Mouse (Mus musculus) limb, embryonic 13.5 days (tissue): ENCODE results near the gene Coil. TPM values are rescaled to one million over a fixed set of nuclear protein-coding genes. Genes with fewer than 3 reads are reported as not detected.

Source experiments
- ATAC-seq: fragments of 200-750 bp; cut with Nextera tagmentation; 2 replicates; pipeline ENCODE4 v1.8.0; 2017; ENCODE audit warnings: low read depth, moderate number of reproducible peaks, moderate TSS enrichment; ENCODE audit not compliant: low FRiP score
- H3K27ac ChIP-seq: fragments of 300-500 bp; sonication (generic); 2 replicates; pipeline ENCODE4 v1.5.1; 2015; ENCODE audit warnings: inconsistent platforms, mild to moderate bottlenecking, moderate library complexity
- H3K27me3 ChIP-seq: fragments of 300-500 bp; sonication (generic); 2 replicates; pipeline ENCODE4 v1.6.1; 2015; ENCODE audit warnings: mild to moderate bottlenecking, inconsistent platforms
- H3K36me3 ChIP-seq: fragments of 300-500 bp; sonication (generic); 2 replicates; pipeline ENCODE4 v1.6.1; 2015; ENCODE audit warnings: inconsistent platforms, mild to moderate bottlenecking, moderate library complexity
- H3K4me1 ChIP-seq: fragments of 300-500 bp; sonication (generic); 2 replicates; pipeline ENCODE4 v1.6.1; 2015; ENCODE audit warnings: inconsistent platforms
- H3K4me2 ChIP-seq: fragments of 300-500 bp; sonication (generic); replicated peaks from 2 replicates; pipeline ENCODE4 v1.6.1; 2015; ENCODE audit warnings: inconsistent platforms, mild to moderate bottlenecking, moderate library complexity
- H3K4me3 ChIP-seq: fragments of 300-500 bp; sonication (generic); 2 replicates; pipeline ENCODE4 v1.5.1; 2015; ENCODE audit warnings: moderate library complexity, mild to moderate bottlenecking, inconsistent platforms
- H3K9ac ChIP-seq: fragments of 300-500 bp; sonication (generic); 2 replicates; pipeline ENCODE4 v1.6.1; 2015; ENCODE audit warnings: mild to moderate bottlenecking, inconsistent platforms
- H3K9me3 ChIP-seq: fragments of 300-500 bp; sonication (generic); 2 replicates; pipeline ENCODE4 v1.6.1; 2016; ENCODE audit warnings: inconsistent platforms
- WGBS: fragments of 180-500 bp; shearing (Covaris S2); methylation state at CpG from one replicate; pipeline ENCODE4 v1.1.7; 2015; 5-methylcytosine and 5-hydroxymethylcytosine counted together
- polyA plus RNA-seq: library from polyadenylated mRNA; unstranded; fragments of >200 nt; fragmentation: Nextera tagmentation; extraction: Ambion mirVana; gene quantifications from 2 replicates; pipeline ENCODE4 v1.2.1, GENCODE M21; 2015

Coil gene
- polyA plus RNA-seq, 1 experiment from 2014 or later: 22.6 TPM

DNA sequence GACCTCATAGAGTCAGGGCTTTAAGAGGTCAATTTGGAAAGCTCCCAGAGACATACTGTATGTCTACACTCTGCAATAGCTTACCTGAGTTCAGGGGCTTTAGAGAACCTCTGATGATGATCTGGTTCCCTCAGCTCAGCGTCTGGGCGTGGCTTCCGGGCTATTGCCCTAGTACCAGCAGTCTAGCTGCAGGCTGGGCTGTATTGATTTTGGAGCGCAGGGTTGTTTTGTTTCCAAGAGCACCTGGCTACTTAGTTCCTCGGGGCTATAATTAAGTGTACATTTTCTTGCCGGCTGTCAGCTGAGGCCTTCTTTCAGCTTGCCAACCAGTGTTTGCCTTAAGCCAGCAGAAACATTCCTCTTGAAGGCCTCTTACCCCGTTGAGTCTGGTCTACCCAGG lies 39.4 kb downstream of the Coil start:
- Histone ChIP-seq H3K4me1 (no peaks in the 10 kb centered on the region), H3K27me3 (no peaks in the 10 kb centered on the region), H3K27ac (no peak overlapping the region), H3K4me2 (no peak overlapping the region), H3K9me3 (no peaks in the 10 kb centered on the region), H3K9ac (no peak overlapping the region), H3K36me3 (no peaks in the 10 kb centered on the region), H3K4me3 (no peak overlapping the region)
- no peak for ATAC-seq
- WGBS: 69% methylated on average over 7 of the region's 7 CpGs

GRCm38 (mm10) chr11:89012241-89012640 lies 42.2 kb downstream of the Coil start:
- Histone ChIP-seq H3K9me3 (no peaks in the 10 kb centered on the region), H3K9ac (no peak overlapping the region), H3K27me3 (no peaks in the 10 kb centered on the region), H3K4me2 (no peak overlapping the region), H3K27ac (no peak overlapping the region), H3K4me3 (no peak overlapping the region), H3K36me3 (no peaks in the 10 kb centered on the region), H3K4me1 (no peaks in the 10 kb centered on the region)
- ATAC-seq: no peak
- WGBS: 75% methylated on average over 5 of the region's 5 CpGs

GRCm38 (mm10) chr11:89017514-89018182 lies 47.6 kb downstream of the Coil start:
- no peak overlapping the region for H3K27ac ChIP-seq
- H3K9me3 ChIP-seq: no peaks in the 10 kb centered on the region
- 86% methylated on average over 9 of the region's 9 CpGs for WGBS
- H3K9ac ChIP-seq: no peak overlapping the region
- H3K4me1 ChIP-seq: no peaks in the 10 kb centered on the region
- H3K4me2 ChIP-seq: no peak overlapping the region
- H3K4me3 ChIP-seq: no peak overlapping the region
- no peak for ATAC-seq
- H3K27me3 ChIP-seq: no peaks in the 10 kb centered on the region
- H3K36me3 ChIP-seq: no peaks in the 10 kb centered on the region

- H3K27me3 ChIP-seq: no peaks in the 10 kb centered on the region
- H3K4me1 ChIP-seq: peaks cover 11% of the 10 kb centered on the region
- no peak overlapping the region for H3K4me2 ChIP-seq
- WGBS: 79% methylated on average over 9 of the region's 9 CpGs
- no peak overlapping the region for H3K9ac ChIP-seq
- no peak overlapping the region for H3K4me3 ChIP-seq
- no peaks in the 10 kb centered on the region for H3K36me3 ChIP-seq
- H3K9me3 ChIP-seq: no peaks in the 10 kb centered on the region
- ATAC-seq: no peak
- H3K27ac ChIP-seq: no peak overlapping the region
Measured at GRCm38 (mm10) chr11:89020681-89021305, 50.7 kb downstream of the Coil start.

DNA sequence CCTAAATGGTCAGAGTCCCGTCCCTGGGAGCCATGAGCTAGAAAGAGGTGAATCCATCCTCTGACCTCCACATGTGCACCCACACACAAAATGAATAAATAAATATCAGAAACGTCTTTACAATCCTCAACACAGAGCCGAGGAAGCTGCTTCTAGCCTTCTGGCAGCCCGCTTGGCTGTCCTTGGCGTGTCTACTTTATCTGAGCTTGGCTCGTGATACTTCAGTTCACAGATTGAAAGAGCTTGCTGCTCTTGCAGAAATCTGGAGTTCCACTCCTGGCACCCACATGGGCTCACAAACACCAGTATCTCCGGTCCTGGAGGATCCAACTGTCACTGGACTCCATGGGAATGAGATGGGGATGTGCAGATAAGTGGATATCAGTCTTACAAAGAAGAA lies 51.6 kb downstream of the Coil start:
- no peak overlapping the region for H3K4me3 ChIP-seq
- ATAC-seq: no peak
- no peak overlapping the region for H3K27ac ChIP-seq
- no peaks in the 10 kb centered on the region for H3K36me3 ChIP-seq
- no peaks in the 10 kb centered on the region for H3K9me3 ChIP-seq
- no peaks in the 10 kb centered on the region for H3K27me3 ChIP-seq
- WGBS: 85% methylated on average over 7 of the region's 7 CpGs
- no peak overlapping the region for H3K9ac ChIP-seq
- H3K4me2 ChIP-seq: no peak overlapping the region
- H3K4me1 ChIP-seq: peaks cover 11% of the 10 kb centered on the region

DNA sequence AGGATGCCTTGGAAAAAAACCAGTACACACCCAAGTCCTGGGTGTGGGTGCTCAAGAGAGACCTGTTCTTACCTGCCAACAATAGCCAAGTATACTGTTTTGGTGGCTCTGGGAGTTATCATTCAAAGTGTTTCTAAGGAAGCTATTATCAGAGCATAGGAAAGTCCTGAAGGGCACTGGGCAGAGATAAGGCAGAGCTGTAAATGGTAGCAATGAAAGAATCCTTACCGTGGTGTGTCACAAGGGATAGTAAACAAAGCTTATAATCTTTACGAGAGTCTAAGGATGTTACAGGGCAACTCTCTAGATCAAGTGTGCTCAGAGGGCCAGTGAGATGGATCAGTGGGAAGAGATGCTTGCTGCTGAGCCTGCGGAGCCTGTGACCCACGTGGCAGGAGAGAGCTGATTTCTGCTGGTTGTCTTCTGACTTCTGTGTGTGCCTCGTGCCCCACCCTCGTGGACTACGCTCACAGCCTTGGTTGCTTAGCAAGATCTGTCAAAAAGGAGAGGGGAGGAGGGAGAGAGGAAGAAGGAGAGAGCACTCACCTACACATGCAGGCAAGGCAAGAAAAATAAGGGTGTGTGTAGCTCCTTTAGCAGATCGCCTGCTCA lies 52.2 kb downstream of the Coil start:
- no peaks in the 10 kb centered on the region for H3K36me3 ChIP-seq

DNA sequence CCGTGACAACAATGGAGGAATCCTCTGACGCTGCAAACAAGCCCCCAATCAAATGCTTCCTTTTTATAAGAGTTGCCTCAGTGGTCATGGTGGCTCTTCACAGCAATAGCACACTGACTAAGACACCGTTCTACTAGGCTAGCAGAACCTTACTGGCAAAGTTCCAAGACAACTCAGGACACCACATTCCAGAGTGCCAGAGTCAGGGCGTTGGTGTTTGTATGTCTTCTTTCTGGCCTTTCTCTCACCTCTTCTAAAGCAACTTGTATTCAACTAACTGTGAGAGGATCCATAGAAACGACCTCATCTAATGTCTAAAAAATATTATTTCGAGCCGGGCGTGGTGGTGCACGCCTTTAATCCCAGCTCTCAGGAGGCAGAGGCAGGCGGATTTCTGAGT lies 53.4 kb downstream of the Coil start:
- Histone ChIP-seq H3K27me3 (no peaks in the 10 kb centered on the region), H3K4me3 (no peak overlapping the region), H3K9ac (no peak overlapping the region), H3K9me3 (no peaks in the 10 kb centered on the region), H3K36me3 (no peaks in the 10 kb centered on the region), H3K4me2 (no peak overlapping the region), H3K4me1 (peaks cover 11% of the 10 kb centered on the region), H3K27ac (no peak overlapping the region)
- 74% methylated on average over 10 of the region's 10 CpGs for WGBS
- ATAC-seq: no peak

More for the DNA sequence above, 52.2 kb downstream of the Coil start:
- 58% methylated on average over 8 of the region's 8 CpGs for whole genome bisulfite sequencing
- Histone ChIP-seq H3K4me2 (no peak overlapping the region), H3K4me1 (peaks cover 11% of the 10 kb centered on the region), H3K4me3 (no peak overlapping the region), H3K27ac (no peak overlapping the region), H3K9ac (no peak overlapping the region), H3K9me3 (no peaks in the 10 kb centered on the region), H3K27me3 (no peaks in the 10 kb centered on the region)
- ATAC-seq: no peak

DNA sequence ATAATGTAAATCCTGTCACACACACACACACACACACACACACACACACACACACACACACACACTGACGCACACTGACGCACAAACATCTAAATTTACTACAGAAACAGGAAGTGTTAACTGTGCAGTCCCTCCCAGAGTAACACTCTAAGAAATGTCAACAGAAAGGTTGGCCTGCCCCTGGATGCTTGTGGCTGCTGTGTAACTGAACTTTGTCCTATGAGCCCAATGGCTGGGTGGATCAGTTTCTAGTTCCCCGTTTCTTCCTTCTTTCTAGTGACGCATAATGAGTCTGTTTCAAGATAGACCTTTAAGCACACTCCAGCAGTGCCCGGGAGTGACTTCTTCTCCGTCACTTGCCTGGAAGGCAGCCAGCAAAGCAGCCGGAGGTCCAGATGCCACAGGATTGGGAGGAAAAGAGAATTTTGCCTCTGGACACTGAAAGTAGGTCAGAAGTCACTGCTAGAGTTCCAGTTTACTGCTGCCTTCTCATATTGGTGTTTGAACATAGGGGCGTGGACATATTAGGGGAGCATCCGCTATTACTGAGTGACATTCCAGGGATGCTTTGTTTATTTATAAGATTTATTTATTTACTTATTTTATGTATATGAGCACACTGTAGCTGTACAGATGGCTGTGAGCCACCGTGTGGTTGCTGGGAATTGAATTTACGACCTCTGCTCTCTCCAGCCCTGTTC lies 54.3 kb downstream of the Coil start:
- ATAC-seq: no peak; the same call in 1 of the 2 replicates
- WGBS: 50% methylated on average over 11 of the region's 11 CpGs
- no peak overlapping the region for H3K4me3 ChIP-seq
- H3K9ac ChIP-seq: no peak overlapping the region
- H3K36me3 ChIP-seq: no peaks in the 10 kb centered on the region
- H3K27me3 ChIP-seq: no peaks in the 10 kb centered on the region
- no peak overlapping the region for H3K27ac ChIP-seq
- H3K9me3 ChIP-seq: no peaks in the 10 kb centered on the region
- no peak overlapping the region for H3K4me2 ChIP-seq
- peaks cover 11% of the 10 kb centered on the region for H3K4me1 ChIP-seq

DNA sequence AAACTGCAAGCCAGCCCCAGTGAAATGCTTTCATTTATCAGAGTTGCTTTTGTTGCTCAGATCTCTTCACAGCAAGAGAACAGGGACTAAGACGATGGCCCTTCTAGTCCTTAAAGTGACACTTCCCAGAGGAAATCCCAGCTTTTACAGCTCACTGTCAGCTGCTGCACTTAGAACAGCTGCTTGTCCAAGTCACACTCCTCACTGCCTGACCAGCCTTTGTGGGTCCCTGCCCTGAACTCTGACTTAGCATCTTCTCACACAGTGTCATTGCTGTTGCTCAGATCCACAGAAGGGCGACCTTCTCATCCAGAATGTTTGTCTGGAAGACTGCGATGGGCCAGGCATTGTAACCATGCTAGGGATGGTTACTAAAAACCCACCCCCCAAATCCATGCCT lies 55.6 kb downstream of the Coil start:
- H3K36me3 ChIP-seq: no peaks in the 10 kb centered on the region
- no peak overlapping the region for H3K4me2 ChIP-seq
- 76% methylated on average over 3 of the region's 3 CpGs for WGBS
- no peak for ATAC-seq
- H3K27ac ChIP-seq: no peak overlapping the region
- H3K9me3 ChIP-seq: no peaks in the 10 kb centered on the region
- H3K27me3 ChIP-seq: no peaks in the 10 kb centered on the region
- H3K4me1 ChIP-seq: peaks cover 11% of the 10 kb centered on the region
- no peak overlapping the region for H3K4me3 ChIP-seq
- no peak overlapping the region for H3K9ac ChIP-seq

- Histone ChIP-seq H3K27ac (no peak overlapping the region), H3K4me1 (peaks cover 11% of the 10 kb centered on the region), H3K4me3 (no peak overlapping the region), H3K9ac (no peak overlapping the region), H3K9me3 (no peaks in the 10 kb centered on the region), H3K27me3 (no peaks in the 10 kb centered on the region), H3K36me3 (no peaks in the 10 kb centered on the region), H3K4me2 (no peak overlapping the region)
- 95% methylated on average over 3 of the region's 3 CpGs for WGBS
- no peak for ATAC-seq
Measured at GRCm38 (mm10) chr11:89026117-89026516, 56.1 kb downstream of the Coil start.

DNA sequence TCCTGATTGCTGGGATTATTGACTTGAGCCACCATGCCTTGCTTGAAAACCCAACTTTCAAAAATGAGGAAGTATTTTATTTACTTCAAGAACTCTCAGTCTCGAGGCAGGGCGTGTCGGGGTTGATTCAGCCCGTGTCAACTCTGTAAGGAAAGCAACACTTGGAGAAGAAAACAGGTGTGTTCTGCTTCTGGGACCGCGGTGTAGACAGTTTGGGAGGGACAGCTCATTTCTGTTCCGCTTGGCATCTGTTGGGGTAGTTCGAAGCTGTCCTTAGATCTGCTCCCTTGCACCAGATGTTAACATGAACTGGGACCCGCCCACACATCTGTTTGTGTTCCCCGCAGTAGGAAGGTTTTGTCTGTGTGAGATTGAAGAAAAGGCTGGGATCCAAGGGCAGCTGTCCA lies 57.9 kb downstream of the Coil start:
- H3K4me3 ChIP-seq: no peak overlapping the region
- no peaks in the 10 kb centered on the region for H3K27me3 ChIP-seq
- H3K4me1 ChIP-seq: peaks cover 11% of the 10 kb centered on the region
- ATAC-seq: no peak
- no peak overlapping the region for H3K27ac ChIP-seq
- H3K36me3 ChIP-seq: no peaks in the 10 kb centered on the region
- no peak overlapping the region for H3K4me2 ChIP-seq
- H3K9me3 ChIP-seq: no peaks in the 10 kb centered on the region
- 61% methylated on average over 10 of the region's 10 CpGs for WGBS
- no peak overlapping the region for H3K9ac ChIP-seq

DNA sequence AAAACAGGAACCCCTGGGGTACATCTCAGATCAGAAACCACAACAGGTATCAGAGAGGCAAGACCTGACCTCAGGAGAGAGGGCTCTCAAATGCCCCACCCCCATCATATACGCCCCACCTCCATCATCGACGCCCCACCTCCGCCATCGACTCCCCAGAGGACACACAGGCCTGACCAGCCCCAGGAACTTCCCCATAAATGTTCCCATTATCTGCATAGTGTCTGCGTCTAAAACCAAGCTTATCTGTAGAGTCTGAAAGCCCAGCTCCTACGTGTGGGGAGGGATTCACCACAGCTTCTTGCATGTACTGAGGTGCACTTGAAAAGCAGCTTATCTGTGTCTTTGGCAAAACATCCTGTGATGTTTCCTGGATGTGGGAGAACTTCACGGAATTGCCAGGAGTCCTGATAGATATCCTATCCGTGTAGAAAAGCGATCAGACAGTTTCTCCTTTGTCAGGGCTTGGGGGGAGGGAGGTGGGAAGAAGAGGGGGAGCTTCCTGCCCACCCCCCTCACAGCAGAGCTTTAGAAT lies 58.9 kb downstream of the Coil start:
- no peak for ATAC-seq
- no peak overlapping the region for H3K27ac ChIP-seq
- H3K4me3 ChIP-seq: no peak overlapping the region
- no peaks in the 10 kb centered on the region for H3K9me3 ChIP-seq
- no peak overlapping the region for H3K9ac ChIP-seq
- H3K4me1 ChIP-seq: peaks cover 7% of the 10 kb centered on the region
- 60% methylated on average over 10 of the region's 10 CpGs for WGBS
- no peaks in the 10 kb centered on the region for H3K27me3 ChIP-seq
- no peaks in the 10 kb centered on the region for H3K36me3 ChIP-seq
- H3K4me2 ChIP-seq: no peak overlapping the region
